In the genomic region with DNA sequence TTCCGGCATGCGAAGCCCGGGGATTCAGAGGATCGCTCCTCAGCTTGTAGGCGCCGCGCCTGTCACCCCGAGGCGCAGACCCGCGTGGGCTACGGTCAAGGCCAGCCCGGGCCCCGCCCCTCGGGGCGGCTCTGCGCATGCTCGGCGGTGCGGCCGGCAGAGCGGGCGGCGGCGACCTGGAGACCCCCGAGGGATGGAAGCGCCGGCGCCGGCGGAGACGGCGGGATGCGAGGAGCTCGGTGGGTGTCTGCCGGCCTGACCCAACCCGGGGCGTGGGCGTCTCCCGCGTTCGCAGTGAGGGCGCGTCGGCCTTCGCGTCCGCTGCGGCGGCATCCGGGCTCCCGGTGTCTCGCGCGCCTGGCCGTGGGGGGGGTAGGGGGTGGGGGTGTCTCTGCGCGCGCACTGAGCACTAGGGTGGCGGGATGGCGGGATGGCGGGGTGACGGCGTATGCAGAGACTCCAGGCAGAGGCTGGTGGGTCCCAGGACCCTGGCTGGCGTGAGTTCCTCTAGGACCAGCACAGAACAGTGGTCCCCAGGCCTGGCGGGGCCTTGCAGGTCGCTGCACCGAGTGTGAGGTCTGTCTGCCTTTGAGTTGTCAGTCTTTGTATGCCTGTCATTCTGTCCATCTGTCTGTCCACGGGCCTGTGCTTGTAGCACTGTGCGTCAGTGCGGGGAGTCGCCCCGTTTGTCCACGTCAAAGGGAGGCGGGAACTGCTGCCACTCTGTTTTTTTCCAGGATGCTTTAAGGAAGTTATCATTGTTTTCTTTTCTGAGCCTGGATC, we compare ENCODE assay signal across 8 mouse cellular contexts. TPM values are rescaled to one million over a fixed set of nuclear protein-coding genes. Genes with fewer than 3 reads are reported as not detected.
DNase-seq lines count a peak whose midpoint lies in the region; ATAC-seq and TF ChIP-seq lines count a peak whose summit lies in the region.

Gene Slc36a4 (plus strand): TSS at position 140 of the 783 bp plus-strand sequence.

- TF ChIP-seq CTCF in intestine, postnatal 0 days (IDR thresholded peaks at IDR 0.05; ENCODE audit: low read depth): no peak

- H3K36me3 ChIP-seq in intestine, postnatal 0 days (ENCODE audit: control insufficient read depth, insufficient read depth): no peaks in the 10 kb centered on the region
- H3K36me3 ChIP-seq in midbrain, embryonic 10.5 days: no peaks in the 10 kb centered on the region

- H3K4me1 ChIP-seq in intestine, postnatal 0 days (replicated peaks; ENCODE audit: control insufficient read depth, insufficient read depth, low read length): no peaks in the 10 kb centered on the region
- H3K4me1 ChIP-seq in midbrain, embryonic 10.5 days: peaks cover 21% of the 10 kb centered on the region

- intact Hi-C loops in left cerebral cortex, postnatal 36 days (cut with DNase I): no loop called here

- peak within 1 kb of the TSS; percentile 79 for H3K27ac ChIP-seq in intestine, postnatal 0 days (ENCODE audit: low read depth, low read length)
- H3K27ac ChIP-seq in midbrain, embryonic 10.5 days (replicated peaks): peak within 1 kb of the TSS; percentile 94

- ATAC-seq in intestine, postnatal 0 days: peak; percentile 75

- DNase-seq in adipocyte (ENCODE audit: low spot score): peak; percentile 70
- DNase-seq in embryo, embryonic 10 days (ENCODE audit: low spot score): peak; percentile 62
- peak; percentile 64 to 79 for DNase-seq in gastrocnemius, postnatal 4 days (ENCODE audit: low spot score in 2 of 2)
- peak; percentile 79 for DNase-seq in left cerebral cortex, postnatal 36 days (ENCODE audit: low spot score in 2 of 2)
- DNase-seq in midbrain, embryonic 10.5 days (ENCODE audit: low spot score): peak; percentile 80
- peak; percentile 73 to 74 for DNase-seq in right cerebral cortex, postnatal 36 days (ENCODE audit: low spot score in 2 of 2)
- peak; percentile 73 to 78 for DNase-seq in urinary bladder, postnatal 4 days (ENCODE audit: low spot score in 2 of 2)

- no peaks in the 10 kb centered on the region for H3K27me3 ChIP-seq in intestine, postnatal 0 days (replicated peaks; ENCODE audit: control insufficient read depth, insufficient read depth, low read length)
- peaks cover 13% of the 10 kb centered on the region for H3K27me3 ChIP-seq in midbrain, embryonic 10.5 days (ENCODE audit: low read depth, poor library complexity, severe bottlenecking)

- WGBS in intestine, postnatal 0 days: under 1% methylated on average over 70 of the region's 75 CpGs
- WGBS in midbrain, embryonic 10.5 days: 0% methylated on average over 69 of the region's 75 CpGs

- H3K9ac ChIP-seq in intestine, postnatal 0 days (ENCODE audit: low read depth, low read length): peak within 1 kb of the TSS; percentile 78

- H3K4me3 ChIP-seq in intestine, postnatal 0 days (ENCODE audit: low read depth, low read length): peak within 1 kb of the TSS; percentile 69
- H3K4me3 ChIP-seq in midbrain, embryonic 10.5 days: peak within 1 kb of the TSS; percentile 89

- peak within 1 kb of the TSS; percentile 97 for H3K4me2 ChIP-seq in intestine, postnatal 0 days (replicated peaks; ENCODE audit: low read depth)

- H3K9me3 ChIP-seq in intestine, postnatal 0 days (ENCODE audit: control insufficient read depth): no peaks in the 10 kb centered on the region
- no peaks in the 10 kb centered on the region for H3K9me3 ChIP-seq in midbrain, embryonic 10.5 days (replicated peaks)

RNA-seq across cellular contexts. Expression of gene Slc36a4, which starts in this region (rescaled TPM):
- 10 to 100 TPM; 18.2 to 19.3 TPM for total RNA-seq in gastrocnemius, postnatal 4 days (2021)
- polyA plus RNA-seq in intestine, postnatal 0 days (2015; fragmentation: Nextera tagmentation; extraction: Ambion mirVana): 6.0 TPM in 2 replicates
- total RNA-seq in left cerebral cortex, postnatal 36 days (2021): 10 to 100 TPM; 40.7 to 47.6 TPM
- 9.4 and 12.3 TPM in 2 replicates for polyA plus RNA-seq in midbrain, embryonic 10.5 days (2016; fragmentation: Nextera tagmentation; extraction: Ambion mirVana)

Comparison
In these comparisons a context has a peak if more than half of its experiments do, and no peak if none do; other contexts are left out.
1. Peak in every context shown above with its lines: DNase-seq, ATAC-seq, H3K4me3 ChIP-seq and H3K27ac ChIP-seq.